Mouse (Mus musculus): ENCODE measurements around the gene A4gnt. TPM values are rescaled to one million over a fixed set of nuclear protein-coding genes. Genes with fewer than 3 reads are reported as not detected.

Gene A4gnt
- polyA plus RNA-seq, 1 experiment from 2014 or later: not detected

GRCm38 (mm10) chr9:99620196-99620595, 7.9 kb downstream of the A4gnt start:
- no peak overlapping the region for H3K9ac ChIP-seq
- 89% methylated on average over 11 of the region's 11 CpGs for WGBS
- no peak overlapping the region for H3K27ac ChIP-seq
- ATAC-seq (ENCODE audit: low FRiP score, low read depth): no peak
- no peaks in the 10 kb centered on the region for H3K4me1 ChIP-seq
- H3K4me3 ChIP-seq: no peak overlapping the region
- H3K36me3 ChIP-seq: no peaks in the 10 kb centered on the region
- H3K27me3 ChIP-seq: no peaks in the 10 kb centered on the region
- no peak overlapping the region for H3K4me2 ChIP-seq (replicated peaks)
- H3K9me3 ChIP-seq: no peaks in the 10 kb centered on the region

- Histone ChIP-seq H3K27ac (no peak overlapping the region), H3K27me3 (no peaks in the 10 kb centered on the region), H3K4me1 (no peaks in the 10 kb centered on the region), H3K4me2 (replicated peaks) (no peak overlapping the region), H3K9me3 (no peaks in the 10 kb centered on the region), H3K4me3 (no peak overlapping the region), H3K36me3 (no peaks in the 10 kb centered on the region), H3K9ac (no peak overlapping the region)
- no peak for ATAC-seq (ENCODE audit: low FRiP score, low read depth)
- 77% methylated on average over 1 of the region's 1 CpGs for WGBS
Measured at GRCm38 (mm10) chr9:99622034-99622433, 9.7 kb downstream of the A4gnt start.

- ATAC-seq (ENCODE audit: low FRiP score, low read depth): no peak; the same call in 1 of the 2 replicates
- Histone ChIP-seq H3K4me3 (no peak overlapping the region), H3K4me2 (replicated peaks) (no peak overlapping the region), H3K27me3 (no peaks in the 10 kb centered on the region), H3K9ac (no peak overlapping the region), H3K4me1 (no peaks in the 10 kb centered on the region), H3K36me3 (no peaks in the 10 kb centered on the region), H3K9me3 (no peaks in the 10 kb centered on the region), H3K27ac (no peak overlapping the region)
- WGBS: 57% methylated on average over 2 of the region's 2 CpGs
Measured at GRCm38 (mm10) chr9:99622966-99623365, 10.7 kb downstream of the A4gnt start.

GRCm38 (mm10) chr9:99624117-99624516, 11.8 kb downstream of the A4gnt start:
- H3K9me3 ChIP-seq: no peaks in the 10 kb centered on the region
- H3K4me2 ChIP-seq (replicated peaks): no peak overlapping the region
- no peak overlapping the region for H3K27ac ChIP-seq
- H3K4me3 ChIP-seq: no peak overlapping the region
- no peak for ATAC-seq (ENCODE audit: low FRiP score, low read depth)
- no peaks in the 10 kb centered on the region for H3K27me3 ChIP-seq
- no peak overlapping the region for H3K9ac ChIP-seq
- WGBS: 78% methylated on average over 6 of the region's 6 CpGs
- no peaks in the 10 kb centered on the region for H3K36me3 ChIP-seq
- peaks cover 6% of the 10 kb centered on the region; the same call in 1 of the 2 replicates for H3K4me1 ChIP-seq

GRCm38 (mm10) chr9:99628581-99628980, 16.3 kb downstream of the A4gnt start:
- no peaks in the 10 kb centered on the region for H3K27me3 ChIP-seq
- H3K27ac ChIP-seq: peak overlapping the region; percentile 95
- peak overlapping the region; percentile 66 for H3K4me3 ChIP-seq
- H3K9ac ChIP-seq: peak overlapping the region; percentile 80; the same call in 1 of the 2 replicates
- peaks cover 11% of the 10 kb centered on the region for H3K36me3 ChIP-seq
- H3K4me2 ChIP-seq (replicated peaks): peak overlapping the region; percentile 84
- H3K9me3 ChIP-seq: no peaks in the 10 kb centered on the region
- ATAC-seq (ENCODE audit: low FRiP score, low read depth): no peak
- peaks cover 29% of the 10 kb centered on the region for H3K4me1 ChIP-seq
- WGBS: 56% methylated on average over 4 of the region's 4 CpGs

GRCm38 (mm10) chr9:99629281-99630011, 17.1 kb downstream of the A4gnt start, which contains the start of gene Dzip1l:
Gene Dzip1l, plus strand, starts transcription at chr9:99629496.
- Histone ChIP-seq H3K27ac (peak within 1 kb of the TSS; percentile 95), H3K4me3 (peak within 1 kb of the TSS; percentile 66), H3K36me3 (peaks cover 18% of the 10 kb centered on the region), H3K9ac (peak within 1 kb of the TSS; percentile 80), H3K4me1 (peaks cover 29% of the 10 kb centered on the region), H3K27me3 (no peaks in the 10 kb centered on the region), H3K4me2 (replicated peaks) (peak within 1 kb of the TSS; percentile 84), H3K9me3 (no peaks in the 10 kb centered on the region)
- under 1% methylated on average over 44 of the region's 44 CpGs for WGBS
- peak; percentile 93 for ATAC-seq (ENCODE audit: low FRiP score, low read depth)

GRCm38 (mm10) chr9:99630071-99630470, 17.8 kb downstream of the A4gnt start:
- peaks cover 24% of the 10 kb centered on the region for H3K36me3 ChIP-seq
- peak overlapping the region; percentile 66 for H3K4me3 ChIP-seq
- peak overlapping the region; percentile 80 for H3K9ac ChIP-seq
- peaks cover 29% of the 10 kb centered on the region for H3K4me1 ChIP-seq
- no peaks in the 10 kb centered on the region for H3K27me3 ChIP-seq
- H3K4me2 ChIP-seq (replicated peaks): peak overlapping the region; percentile 84
- ATAC-seq (ENCODE audit: low FRiP score, low read depth): peak; percentile 21; the same call in 1 of the 2 replicates
- no peaks in the 10 kb centered on the region for H3K9me3 ChIP-seq
- 2% methylated on average over 11 of the region's 11 CpGs for WGBS
- peak overlapping the region; percentile 95 for H3K27ac ChIP-seq

- no peaks in the 10 kb centered on the region for H3K9me3 ChIP-seq
- H3K4me3 ChIP-seq: peak overlapping the region; percentile 66
- 42% methylated on average over 9 of the region's 9 CpGs for WGBS
- H3K27ac ChIP-seq: peak overlapping the region; percentile 95
- peaks cover 29% of the 10 kb centered on the region for H3K4me1 ChIP-seq
- H3K4me2 ChIP-seq (replicated peaks): peak overlapping the region; percentile 84
- ATAC-seq (ENCODE audit: low FRiP score, low read depth): no peak
- peak overlapping the region; percentile 80 for H3K9ac ChIP-seq
- H3K27me3 ChIP-seq: no peaks in the 10 kb centered on the region
- H3K36me3 ChIP-seq: peaks cover 30% of the 10 kb centered on the region
Measured at GRCm38 (mm10) chr9:99630528-99631125, 18.3 kb downstream of the A4gnt start.

GRCm38 (mm10) chr9:99631781-99632180, 19.5 kb downstream of the A4gnt start:
- H3K4me3 ChIP-seq: no peak overlapping the region

GRCm38 (mm10) chr9:99632264-99632663, 20.0 kb downstream of the A4gnt start:
- H3K9me3 ChIP-seq: no peaks in the 10 kb centered on the region
- WGBS: 66% methylated on average over 8 of the region's 8 CpGs
- ATAC-seq (ENCODE audit: low FRiP score, low read depth): no peak
- H3K4me1 ChIP-seq: peaks cover 29% of the 10 kb centered on the region
- H3K27ac ChIP-seq: no peak overlapping the region
- H3K9ac ChIP-seq: no peak overlapping the region
- H3K4me3 ChIP-seq: no peak overlapping the region
- H3K27me3 ChIP-seq: no peaks in the 10 kb centered on the region
- peaks cover 46% of the 10 kb centered on the region for H3K36me3 ChIP-seq
- peak overlapping the region; percentile 84 for H3K4me2 ChIP-seq (replicated peaks)

More at GRCm38 (mm10) chr9:99631781-99632180, 19.5 kb downstream of the A4gnt start:
- no peak for ATAC-seq (ENCODE audit: low FRiP score, low read depth)
- H3K36me3 ChIP-seq: peaks cover 41% of the 10 kb centered on the region
- no peaks in the 10 kb centered on the region for H3K27me3 ChIP-seq
- H3K27ac ChIP-seq: no peak overlapping the region
- H3K4me1 ChIP-seq: peaks cover 29% of the 10 kb centered on the region
- peak overlapping the region; percentile 35; the same call in 1 of the 2 replicates for H3K9ac ChIP-seq
- no peaks in the 10 kb centered on the region for H3K9me3 ChIP-seq
- 39% methylated on average over 2 of the region's 2 CpGs for WGBS
- H3K4me2 ChIP-seq (replicated peaks): peak overlapping the region; percentile 84

GRCm38 (mm10) chr9:99636776-99637175, 24.5 kb downstream of the A4gnt start:
- Histone ChIP-seq H3K4me2 (replicated peaks) (no peak overlapping the region), H3K27me3 (no peaks in the 10 kb centered on the region), H3K4me1 (peaks cover 7% of the 10 kb centered on the region), H3K27ac (no peak overlapping the region), H3K4me3 (no peak overlapping the region), H3K36me3 (peaks cover 76% of the 10 kb centered on the region), H3K9me3 (no peaks in the 10 kb centered on the region), H3K9ac (no peak overlapping the region)
- 88% methylated on average over 1 of the region's 1 CpGs for WGBS
- no peak for ATAC-seq (ENCODE audit: low FRiP score, low read depth)

GRCm38 (mm10) chr9:99637227-99637626, 24.9 kb downstream of the A4gnt start:
- Histone ChIP-seq H3K9ac (no peak overlapping the region), H3K27ac (no peak overlapping the region), H3K4me1 (peaks cover 2% of the 10 kb centered on the region), H3K27me3 (no peaks in the 10 kb centered on the region), H3K36me3 (peaks cover 81% of the 10 kb centered on the region), H3K9me3 (no peaks in the 10 kb centered on the region), H3K4me3 (no peak overlapping the region), H3K4me2 (replicated peaks) (no peak overlapping the region)
- no peak for ATAC-seq (ENCODE audit: low FRiP score, low read depth)
- WGBS: 98% methylated on average over 17 of the region's 17 CpGs
